Mouse (Mus musculus) ES-Bruce4 (cell line): ENCODE data around the gene Zscan2. TPM values are rescaled to one million over a fixed set of nuclear protein-coding genes. Genes with fewer than 3 reads are reported as not detected.

Source experiments
- H3K27ac ChIP-seq: 2 replicates; pipeline ENCODE4 v1.5.1; 2012; ENCODE audit warnings: low read length, inconsistent platforms; ENCODE audit not compliant: insufficient read depth
- H3K27me3 ChIP-seq: 2 replicates; pipeline ENCODE4 v1.6.1; 2012; ENCODE audit warnings: mild to moderate bottlenecking, low read length, inconsistent platforms; ENCODE audit not compliant: control insufficient read depth, poor library complexity, insufficient read depth, severe bottlenecking
- H3K36me3 ChIP-seq: 2 replicates; pipeline ENCODE4 v1.6.1; 2012; ENCODE audit warnings: inconsistent platforms, mild to moderate bottlenecking, low read length, moderate library complexity; ENCODE audit not compliant: control insufficient read depth, poor library complexity, insufficient read depth, severe bottlenecking
- H3K4me1 ChIP-seq: one replicate; pipeline ENCODE4 v1.8.1; 2011; ENCODE audit warnings: low read length; ENCODE audit not compliant: control insufficient read depth, insufficient read depth
- H3K4me3 ChIP-seq: 2 replicates; pipeline ENCODE4 v1.5.1; 2011; ENCODE audit warnings: low read depth, mild to moderate bottlenecking, low read length
- H3K9ac ChIP-seq: 2 replicates; pipeline ENCODE4 v1.6.1; 2012; ENCODE audit warnings: low read depth, mild to moderate bottlenecking, inconsistent platforms; ENCODE audit not compliant: poor library complexity, severe bottlenecking
- H3K9me3 ChIP-seq: replicated peaks from 2 replicates; pipeline ENCODE4 v1.6.1; 2012; ENCODE audit warnings: mild to moderate bottlenecking, low read length, inconsistent platforms; ENCODE audit not compliant: control insufficient read depth, poor library complexity, insufficient read depth, severe bottlenecking
- CTCF ChIP-seq: IDR thresholded peaks from one replicate; pipeline ENCODE4 v1.8.1; 2011; ENCODE audit warnings: low read depth, low read length
- EP300 ChIP-seq: IDR thresholded peaks from 2 replicates; pipeline ENCODE4 v1.6.1; 2011; ENCODE audit warnings: low read depth, low read length; ENCODE audit not compliant: insufficient read depth
- POLR2A ChIP-seq: IDR thresholded peaks from one replicate; pipeline ENCODE4 v1.8.1; 2011; ENCODE audit warnings: low read length; ENCODE audit not compliant: insufficient read depth
- polyA plus RNA-seq: library from polyadenylated mRNA; stranded (reverse); fragments of >200 nt; gene quantifications from 2 replicates; pipeline ENCODE4 v1.2.4, GENCODE M21; 2011; ENCODE audit warnings: low read depth; ENCODE audit not compliant: missing spikeins, insufficient read depth, insufficient read length

Zscan2 gene
- polyA plus RNA-seq, 1 experiment, result 4.9 TPM

DNA sequence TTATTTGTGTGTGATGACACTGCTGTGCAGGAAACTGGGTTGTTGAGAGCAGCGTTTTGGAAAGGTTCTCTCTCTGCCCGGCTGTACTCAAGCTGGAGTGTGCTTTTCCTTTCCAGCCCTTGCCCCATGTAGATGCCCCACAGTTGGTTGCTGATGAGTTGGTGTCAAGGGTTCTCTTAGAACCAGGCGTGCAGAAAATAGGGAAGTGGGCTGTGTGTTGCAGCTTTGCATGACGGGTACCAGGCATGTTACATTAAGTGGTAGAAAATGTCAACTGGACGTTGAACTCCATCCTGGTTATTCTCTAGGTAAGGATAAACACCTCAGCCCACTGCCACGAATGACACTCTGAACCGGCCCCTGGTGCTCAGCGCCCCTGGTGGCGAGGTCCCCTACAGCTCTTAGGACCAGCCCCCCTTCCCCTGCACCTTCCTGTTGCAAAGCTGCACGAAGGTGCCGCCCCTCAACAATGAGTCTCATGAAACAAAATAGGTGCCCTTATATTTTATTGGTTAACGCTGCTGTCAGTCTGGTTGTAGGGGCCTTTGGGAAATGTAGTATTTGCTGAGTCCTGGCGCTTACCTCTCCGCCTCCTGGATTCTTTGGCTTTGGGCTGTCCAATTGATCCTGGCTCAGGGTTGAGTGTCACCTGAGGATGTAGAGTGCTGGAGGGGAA lies 22.2 kb downstream of the Zscan2 start:
- Histone ChIP-seq H3K4me3 (peak overlapping the region; percentile 38), H3K27ac (no peak overlapping the region)

DNA sequence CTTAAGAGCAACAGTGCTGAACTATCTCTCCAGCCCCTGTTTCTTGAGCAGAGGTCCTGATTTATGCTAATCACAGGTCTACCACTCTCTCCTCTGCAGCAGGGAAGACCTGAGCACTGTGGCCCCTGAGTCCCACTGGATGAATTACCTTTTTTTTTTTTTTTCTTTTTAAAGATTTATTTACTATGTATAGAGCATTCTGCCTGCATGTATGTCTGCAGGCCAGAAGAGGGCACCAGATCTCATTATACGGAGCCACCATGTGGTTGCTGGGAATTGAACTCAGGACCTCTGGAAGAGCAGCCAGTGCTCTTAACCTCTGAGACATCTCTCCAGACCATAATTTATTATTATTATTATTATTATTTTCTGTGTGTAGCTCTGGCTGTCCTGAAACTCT lies 24.9 kb downstream of the Zscan2 start:
- Histone ChIP-seq H3K4me1 (peaks cover 4% of the 10 kb centered on the region), H3K4me3 (no peak overlapping the region), H3K27ac (no peak overlapping the region), H3K9ac (no peak overlapping the region), H3K36me3 (0 out of 2 replicates have a peak, but pooled peaks cover under 1% of the 10 kb centered on the region), H3K9me3 (no peaks in the 10 kb centered on the region), H3K27me3 (no peaks in the 10 kb centered on the region)
- no peak for TF ChIP-seq CTCF

More for the DNA sequence above, 22.2 kb downstream of the Zscan2 start:
- peaks cover 3% of the 10 kb centered on the region for H3K4me1 ChIP-seq
- no peak for TF ChIP-seq POLR2A
- no peak for TF ChIP-seq EP300
- peak; percentile 67 for TF ChIP-seq CTCF
- no peaks in the 10 kb centered on the region for H3K27me3 ChIP-seq
- H3K9me3 ChIP-seq, result no peaks in the 10 kb centered on the region
- no peak overlapping the region; the same call in 1 of the 2 replicates for H3K9ac ChIP-seq
- no peaks in the 10 kb centered on the region for H3K36me3 ChIP-seq

- Histone ChIP-seq H3K9me3 (no peaks in the 10 kb centered on the region), H3K9ac (peak overlapping the region; percentile 2; the same call in 1 of the 2 replicates), H3K4me1 (peaks cover 2% of the 10 kb centered on the region), H3K27ac (peak overlapping the region; percentile 71), H3K27me3 (no peaks in the 10 kb centered on the region), H3K36me3 (peaks cover 27% of the 10 kb centered on the region), H3K4me3 (peak overlapping the region; percentile 14)
- TF ChIP-seq EP300 (peak; percentile 71; the same call in 1 of the 2 replicates), CTCF (peak; percentile 32), POLR2A (no peak)
Measured at GRCm38 (mm10) chr7:80888595-80888994, 27.9 kb downstream of the Zscan2 start.

DNA sequence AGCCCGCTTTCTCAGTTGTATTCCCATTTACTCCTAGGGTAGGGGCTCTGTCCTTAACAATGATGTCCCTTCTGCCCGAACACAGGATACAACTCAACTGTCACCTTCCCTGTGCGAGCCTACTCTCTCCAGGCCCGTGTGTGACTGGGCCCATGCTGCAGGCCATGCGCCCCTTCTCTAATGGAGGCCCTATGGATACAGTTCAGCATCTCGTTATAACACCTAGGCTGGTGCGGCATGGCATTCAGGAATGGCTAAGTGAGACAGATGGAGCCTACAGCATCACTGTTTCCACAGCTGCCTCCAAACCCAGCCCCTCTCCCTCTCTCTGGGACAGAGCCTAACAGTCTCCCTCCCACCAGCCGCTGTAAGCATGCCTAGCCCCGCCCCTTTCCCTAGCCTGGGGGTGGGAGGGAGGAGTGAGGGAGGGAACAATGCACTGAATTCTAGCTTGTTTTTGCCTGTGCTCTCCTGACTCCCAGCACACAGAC lies 28.3 kb downstream of the Zscan2 start:
- Histone ChIP-seq H3K9me3 (no peaks in the 10 kb centered on the region), H3K27me3 (no peaks in the 10 kb centered on the region), H3K9ac (peak overlapping the region; percentile 2; the same call in 1 of the 2 replicates), H3K27ac (peak overlapping the region; percentile 86), H3K36me3 (peaks cover 31% of the 10 kb centered on the region), H3K4me3 (peak overlapping the region; percentile 14), H3K4me1 (peaks cover 2% of the 10 kb centered on the region)
- TF ChIP-seq POLR2A, result peak; percentile 76
- no peak for TF ChIP-seq CTCF
- peak; percentile 74; the same call in 1 of the 2 replicates for TF ChIP-seq EP300

DNA sequence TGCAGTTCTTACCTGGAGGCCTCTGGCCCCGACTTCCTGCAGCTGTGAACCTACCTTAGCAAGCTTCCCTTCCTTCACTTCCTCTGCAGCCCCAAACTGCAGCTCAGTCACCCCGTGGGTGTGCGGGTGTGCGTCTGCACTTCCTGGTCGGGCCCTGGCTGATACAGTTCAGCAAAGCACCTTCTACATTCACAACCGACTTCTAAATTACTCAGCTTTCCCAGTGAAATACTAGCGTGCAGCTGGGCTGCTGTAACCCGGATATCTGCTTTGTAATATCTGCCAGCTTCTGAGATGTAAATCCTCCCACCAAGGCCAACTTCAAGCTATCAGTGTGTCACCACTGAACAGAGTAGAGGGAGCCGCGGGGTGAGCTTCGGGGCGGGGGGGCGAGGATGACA lies 29.1 kb downstream of the Zscan2 start:
- no peak for TF ChIP-seq POLR2A
- no peak for TF ChIP-seq CTCF
- TF ChIP-seq EP300, result no peak
- Histone ChIP-seq H3K9ac (peak overlapping the region; percentile 12; the same call in 1 of the 2 replicates), H3K27ac (peak overlapping the region; percentile 86), H3K4me3 (no peak overlapping the region), H3K36me3 (peaks cover 31% of the 10 kb centered on the region), H3K9me3 (no peaks in the 10 kb centered on the region), H3K4me1 (peaks cover 2% of the 10 kb centered on the region), H3K27me3 (no peaks in the 10 kb centered on the region)

- no peaks in the 10 kb centered on the region for H3K27me3 ChIP-seq
- TF ChIP-seq CTCF, result no peak
- TF ChIP-seq EP300, result no peak
- no peak for TF ChIP-seq POLR2A
- no peak overlapping the region for H3K4me3 ChIP-seq
- no peak overlapping the region for H3K9ac ChIP-seq
- H3K27ac ChIP-seq, result no peak overlapping the region
- peaks cover 2% of the 10 kb centered on the region for H3K4me1 ChIP-seq
- peaks cover 44% of the 10 kb centered on the region for H3K36me3 ChIP-seq
- H3K9me3 ChIP-seq, result no peaks in the 10 kb centered on the region
Measured at GRCm38 (mm10) chr7:80893086-80893752, 32.5 kb downstream of the Zscan2 start.
